Mouse (Mus musculus): ENCODE data around the gene 1700012P22Rik. TPM values are rescaled to one million over a fixed set of nuclear protein-coding genes. Genes with fewer than 3 reads are reported as not detected.

The 1700012P22Rik gene
- total RNA-seq (2022) = not detected

DNA sequence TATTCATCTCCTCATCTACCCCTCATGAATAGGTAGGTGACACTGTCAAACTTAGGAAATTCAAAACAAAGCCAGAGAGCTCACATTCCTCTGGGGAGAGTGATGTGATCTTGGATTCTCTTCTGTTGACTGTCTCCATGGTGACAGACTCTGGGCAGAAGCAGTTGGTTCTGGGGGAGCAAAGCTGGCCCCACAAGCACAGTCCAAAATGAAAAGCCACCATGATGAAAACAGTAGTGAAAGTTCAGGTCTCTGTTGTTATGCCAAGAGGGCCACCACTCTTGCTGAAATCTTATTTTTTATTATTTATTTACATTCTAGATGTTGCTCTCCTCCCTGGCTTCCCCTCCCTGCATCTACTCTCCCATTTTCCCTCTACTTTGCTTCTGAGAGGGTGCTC, at the start of gene 1700012P22Rik:
Gene 1700012P22Rik, minus strand, starts transcription at position 101 of the 400 bp plus-strand sequence.
- no peak for DNase-seq (ENCODE audit: low spot score in 2 of 2)

DNA sequence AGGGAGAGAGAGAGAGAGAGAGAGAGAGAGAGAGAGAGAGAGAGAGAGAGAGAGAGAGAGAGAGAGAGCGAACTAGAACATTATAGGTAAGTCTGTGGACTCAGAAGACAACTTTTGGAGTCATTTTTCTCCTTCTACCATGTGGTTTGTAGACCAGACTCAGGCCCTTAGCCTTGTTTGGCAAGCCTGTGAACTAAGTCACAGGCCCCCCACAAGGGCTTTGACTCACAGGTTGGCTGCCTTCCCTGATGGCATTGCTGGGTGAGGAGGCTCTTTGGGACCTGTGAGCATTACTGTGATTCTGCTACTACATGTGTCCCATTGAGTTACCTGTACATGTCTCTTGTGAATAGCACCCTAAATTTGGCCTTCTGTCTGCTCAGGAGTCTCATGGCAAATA, 29.5 kb upstream of the 1700012P22Rik start:
- no peak for DNase-seq (ENCODE audit: low spot score in 2 of 2)

DNA sequence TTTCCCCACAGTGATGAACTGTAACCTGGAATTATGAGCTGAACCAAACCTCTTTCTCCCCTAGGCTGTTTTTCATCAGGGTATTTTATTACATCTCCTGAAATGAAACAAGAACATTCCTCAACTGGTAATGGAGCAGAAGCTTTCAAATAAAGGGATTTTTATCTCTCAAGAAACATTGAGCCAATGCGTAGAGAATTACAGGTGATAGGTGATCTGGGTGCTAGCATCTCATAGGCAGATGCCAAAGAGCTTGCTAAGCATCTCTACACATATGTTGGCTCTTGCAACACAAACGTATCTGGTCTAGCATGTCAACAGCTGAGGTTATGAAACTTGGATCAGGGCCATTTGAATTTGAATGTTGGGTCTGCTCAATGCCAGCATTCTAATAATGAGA, 26.6 kb upstream of the 1700012P22Rik start:
- DNase-seq (ENCODE audit: low spot score in 2 of 2) = no peak

DNA sequence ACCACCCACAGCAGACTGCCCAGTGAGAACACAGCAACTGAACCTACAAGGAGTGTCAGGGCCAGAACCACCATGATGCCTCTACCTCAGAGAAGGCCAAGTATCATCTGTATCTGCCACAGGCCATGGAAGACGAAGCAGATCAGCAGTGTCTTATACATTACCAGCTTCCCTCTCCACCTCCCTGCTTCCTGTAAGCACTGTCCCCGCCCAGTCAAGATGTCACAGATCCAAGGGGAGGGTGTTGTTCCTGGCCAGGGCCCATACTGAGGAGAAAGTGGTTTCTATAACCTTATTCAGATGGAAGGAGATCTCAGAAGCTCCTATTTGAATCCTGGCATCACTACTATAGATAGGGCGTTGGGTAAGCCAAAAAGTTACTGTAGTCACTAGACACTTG, 25.1 kb upstream of the 1700012P22Rik start, which contains the start of gene Aadacl3:
Gene Aadacl3, minus strand, starts transcription at position 101 of the 400 bp plus-strand sequence.
- no peak for DNase-seq (ENCODE audit: low spot score in 2 of 2)

DNA sequence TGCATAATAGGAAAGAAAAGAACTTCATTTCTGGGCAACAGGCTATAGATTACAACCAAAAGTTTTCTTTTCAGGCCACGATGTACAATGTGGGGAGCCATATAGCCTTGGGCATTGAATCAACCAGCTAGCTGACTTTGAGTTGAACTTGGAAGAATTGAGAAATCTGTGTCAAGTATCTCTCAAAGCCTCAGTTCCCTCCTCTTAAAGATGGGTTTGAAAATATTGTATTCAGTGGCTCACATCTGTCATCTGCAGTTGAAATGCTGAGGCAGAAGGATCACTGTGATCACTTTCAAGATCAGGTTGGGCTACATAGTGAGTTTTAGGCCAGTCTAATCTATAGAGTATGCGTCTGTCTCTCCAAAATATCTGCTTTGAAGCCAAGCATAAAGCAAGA, 14.6 kb upstream of the 1700012P22Rik start, which contains the start of gene Gm9944:
Gene Gm9944, minus strand, starts transcription at position 101 of the 400 bp plus-strand sequence.
- DNase-seq (ENCODE audit: low spot score in 2 of 2) = no peak

DNA sequence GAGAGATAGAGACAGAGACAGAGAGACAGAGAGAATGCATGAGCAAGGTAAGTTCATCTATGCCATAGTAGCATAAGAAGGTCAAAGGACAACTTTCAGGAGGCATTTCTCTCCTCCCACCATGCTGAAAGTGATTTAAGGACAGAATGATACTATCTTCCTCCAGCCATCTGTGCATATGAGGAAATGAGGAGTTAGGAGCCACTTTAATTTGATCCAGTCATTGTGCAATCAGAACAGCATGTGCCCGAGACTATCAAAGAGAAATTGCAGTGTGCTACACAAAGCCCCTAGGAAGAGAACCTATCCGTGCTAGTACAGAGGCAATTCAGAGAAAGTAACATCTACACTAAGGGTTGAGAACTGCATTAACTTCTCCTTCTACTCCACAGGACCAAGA, 10.0 kb upstream of the 1700012P22Rik start:
- no peak for DNase-seq (ENCODE audit: low spot score in 2 of 2)

- no peak for DNase-seq (ENCODE audit: low spot score in 2 of 2)
Observed at GRCm38 (mm10) chr4:144441582-144441981, 3.0 kb upstream of the 1700012P22Rik start.

DNA sequence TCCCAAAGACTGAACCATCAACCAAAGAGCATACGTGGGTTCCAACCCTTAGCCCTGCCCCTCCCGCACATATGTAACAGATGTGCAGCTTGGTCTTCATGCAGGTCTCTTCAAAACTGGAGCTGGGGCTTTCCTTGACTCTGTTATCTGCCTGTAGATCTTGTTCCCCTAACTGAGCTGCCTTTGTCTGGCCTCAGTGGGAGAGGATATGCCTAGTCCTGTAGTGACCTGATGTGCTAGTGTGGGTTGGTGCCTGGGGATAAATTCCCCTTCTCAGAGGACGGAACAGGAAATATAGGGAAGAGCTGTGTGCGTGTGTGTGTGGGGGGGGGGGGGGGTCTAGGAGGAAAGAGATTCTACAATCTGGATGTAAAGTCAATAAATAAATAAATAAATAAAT, 2.5 kb upstream of the 1700012P22Rik start:
- DNase-seq (ENCODE audit: low spot score in 2 of 2) = no peak

DNA sequence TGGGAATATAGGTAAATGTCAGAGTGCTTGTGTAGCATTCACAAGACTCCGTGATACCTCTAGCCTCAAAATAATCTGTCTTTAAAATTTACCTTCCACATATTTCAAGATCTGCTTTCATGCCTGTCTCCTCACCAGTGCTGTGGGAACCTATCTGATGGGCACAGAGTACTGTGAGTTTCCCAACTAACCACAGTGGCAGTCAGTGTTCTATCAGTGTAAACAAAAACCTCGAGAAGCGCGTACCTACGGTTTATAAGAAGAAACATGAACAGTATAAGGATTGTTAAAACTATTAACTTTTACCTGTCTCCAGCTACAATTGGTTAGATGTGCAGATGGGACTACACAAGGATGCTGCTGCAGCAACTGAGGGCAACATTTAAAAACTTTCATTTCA, 5.4 kb downstream of the 1700012P22Rik start:
- no peak for DNase-seq (ENCODE audit: low spot score in 2 of 2)

GRCm38 (mm10) chr4:144430723-144431122, 7.8 kb downstream of the 1700012P22Rik start:
- DNase-seq (ENCODE audit: low spot score in 2 of 2) = no peak

DNA sequence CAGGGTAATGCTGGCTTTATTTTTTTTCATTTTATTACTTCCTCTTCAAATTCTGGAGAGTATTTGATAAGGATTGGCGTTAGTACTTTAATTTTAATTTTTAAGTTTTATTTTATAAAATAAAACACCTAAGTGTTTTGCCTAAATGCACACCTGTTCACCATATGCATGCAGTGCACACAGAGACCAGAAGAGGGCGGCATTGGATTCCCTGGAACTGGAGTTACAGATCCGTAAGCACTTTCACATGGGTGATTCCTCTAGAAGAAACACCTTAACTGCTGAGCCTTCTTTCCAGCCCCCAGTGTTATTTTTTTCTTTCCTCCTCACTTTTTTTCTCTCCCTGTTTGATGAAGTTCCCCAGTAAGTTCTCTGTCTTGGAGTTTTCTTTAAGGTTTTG, 9.7 kb downstream of the 1700012P22Rik start:
- no peak for DNase-seq (ENCODE audit: low spot score in 2 of 2)

DNA sequence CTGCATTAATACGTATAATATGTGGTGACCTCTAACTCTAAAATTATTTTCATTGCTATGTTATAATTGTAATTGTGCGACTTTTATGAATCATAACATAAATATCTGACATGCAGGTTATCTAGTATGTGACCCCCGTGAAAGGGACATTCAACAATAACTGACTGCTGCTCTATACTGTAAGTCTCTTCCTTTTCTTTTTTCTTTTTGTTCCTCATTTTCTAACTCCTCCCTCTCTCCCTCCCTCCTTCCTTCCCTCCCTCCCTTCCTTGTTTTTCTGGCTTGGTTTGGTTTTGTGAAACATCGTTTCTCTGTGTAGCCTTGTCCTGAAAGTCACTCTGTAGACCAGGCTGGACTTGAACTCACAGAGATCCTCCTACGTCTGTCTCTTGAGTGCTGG, 14.0 kb downstream of the 1700012P22Rik start:
- no peak for DNase-seq (ENCODE audit: low spot score in 2 of 2)

DNA sequence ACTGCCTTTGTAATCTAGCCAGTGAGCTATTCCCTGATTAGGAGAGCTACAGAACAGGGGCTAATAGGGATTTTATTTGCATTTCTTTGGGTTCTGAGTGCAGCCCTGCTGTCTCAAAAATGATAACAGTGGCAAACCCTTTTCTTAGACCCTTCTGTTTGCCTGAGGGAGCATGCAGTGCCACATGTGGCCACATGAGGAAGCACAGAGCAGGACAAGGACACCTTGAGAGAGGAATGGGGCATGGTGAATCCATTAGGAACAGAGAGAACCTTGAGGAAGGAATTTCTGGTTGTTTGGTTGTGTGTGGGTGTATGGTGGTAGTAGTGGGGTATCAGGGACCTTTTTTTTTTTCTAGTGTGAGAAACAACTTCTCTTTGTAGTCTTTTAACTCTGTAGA, 17.9 kb downstream of the 1700012P22Rik start:
- no peak for DNase-seq (ENCODE audit: low spot score in 2 of 2)

- DNase-seq (ENCODE audit: low spot score in 2 of 2) = no peak
Observed at GRCm38 (mm10) chr4:144408290-144408689, 30.3 kb downstream of the 1700012P22Rik start, which contains the start of gene Pramef12. TSS of gene Pramef12 (minus strand) at chr4:144408464.

GRCm38 (mm10) chr4:144406261-144406660, 32.3 kb downstream of the 1700012P22Rik start:
- DNase-seq (ENCODE audit: low spot score in 2 of 2) = no peak

- DNase-seq (ENCODE audit: low spot score in 2 of 2) = no peak
Observed at GRCm38 (mm10) chr4:144404456-144405086, 34.0 kb downstream of the 1700012P22Rik start.

- DNase-seq (ENCODE audit: low spot score in 2 of 2) = no peak
Observed at GRCm38 (mm10) chr4:144402712-144403111, 35.9 kb downstream of the 1700012P22Rik start.

DNA sequence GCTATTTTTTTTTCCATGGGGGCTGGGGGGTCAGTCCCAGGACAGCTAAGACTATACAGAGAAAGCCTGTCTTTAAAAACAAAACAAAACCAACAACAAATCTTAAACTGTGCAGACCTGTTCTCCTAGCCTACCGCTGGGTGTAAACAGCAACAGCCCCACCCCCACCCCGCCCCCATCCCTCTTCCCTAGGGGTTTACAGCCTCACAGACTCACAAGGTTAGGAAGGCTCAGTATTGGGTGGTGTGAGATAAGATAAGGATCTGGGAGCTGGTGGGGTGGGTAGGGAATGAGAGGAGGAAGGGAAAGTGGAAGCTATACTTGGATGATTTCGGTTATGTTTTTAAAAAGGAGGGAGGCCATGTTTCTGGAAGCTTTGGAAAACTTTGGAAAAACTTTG, 42.3 kb downstream of the 1700012P22Rik start:
- DNase-seq (ENCODE audit: low spot score in 2 of 2) = no peak

DNA sequence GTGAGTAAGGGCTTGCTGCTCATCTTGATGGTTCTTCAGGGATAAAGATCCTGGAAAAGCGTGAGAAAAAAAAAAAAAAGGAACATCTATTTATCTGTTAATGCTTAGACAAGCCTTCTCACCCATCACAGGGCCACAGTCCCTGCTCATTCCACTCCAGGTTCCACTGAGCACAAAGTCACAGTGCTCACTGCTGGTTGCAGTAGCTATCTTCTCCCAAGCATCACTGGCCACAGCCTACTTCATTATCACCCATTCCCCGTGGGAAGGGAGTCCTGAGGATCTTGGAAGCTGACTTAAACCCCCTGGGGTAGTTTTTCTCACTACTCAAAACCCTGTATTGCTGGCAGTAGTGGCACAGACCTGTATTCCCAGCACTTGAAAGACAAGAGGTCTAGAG, 60.7 kb downstream of the 1700012P22Rik start, which contains the start of gene Pramef20:
Gene Pramef20, minus strand, starts transcription at position 23 of the 400 bp plus-strand sequence.
- no peak for DNase-seq (ENCODE audit: low spot score in 2 of 2)
